Mouse (Mus musculus) limb, embryonic 10.5 days (tissue): ENCODE data around the gene Eps15l1. TPM values are rescaled to one million over a fixed set of nuclear protein-coding genes. Genes with fewer than 3 reads are reported as not detected.

Experiments
- DNase-seq: peaks from one replicate; pipeline ENCODE4 v3.0.0-alpha.2; 2017; ENCODE audit warnings: low spot score
- H3K27ac ChIP-seq: fragments of 300-500 bp; sonication (generic); 2 replicates; pipeline ENCODE4 v1.5.1; 2016; ENCODE audit warnings: mild to moderate bottlenecking
- H3K27me3 ChIP-seq: fragments of 300-500 bp; sonication (generic); 2 replicates; pipeline ENCODE4 v1.6.1; 2016; ENCODE audit warnings: low read depth, mild to moderate bottlenecking; ENCODE audit not compliant: poor library complexity, severe bottlenecking
- H3K36me3 ChIP-seq: fragments of 300-500 bp; sonication (generic); 2 replicates; pipeline ENCODE4 v1.6.1; 2016; ENCODE audit warnings: mild to moderate bottlenecking, moderate library complexity
- H3K4me1 ChIP-seq: fragments of 300-500 bp; sonication (generic); 2 replicates; pipeline ENCODE4 v1.6.1; 2016
- H3K4me3 ChIP-seq: fragments of 300-500 bp; sonication (generic); 2 replicates; pipeline ENCODE4 v1.5.1; 2016; ENCODE audit warnings: mild to moderate bottlenecking, moderate library complexity
- H3K9me3 ChIP-seq: fragments of 300-500 bp; sonication (generic); replicated peaks from 2 replicates; pipeline ENCODE4 v1.6.1; 2016; ENCODE audit warnings: mild to moderate bottlenecking
- WGBS: fragments of 180-500 bp; shearing (Covaris S2); methylation state at CpG from one replicate; pipeline ENCODE4 v1.1.7; 2016; 5-methylcytosine and 5-hydroxymethylcytosine counted together
- polyA plus RNA-seq: library from polyadenylated mRNA; unstranded; fragments of >200 nt; fragmentation: Nextera tagmentation; extraction: Ambion mirVana; gene quantifications from 2 replicates; pipeline ENCODE4 v1.2.1, GENCODE M21; 2016

Gene Eps15l1
- polyA plus RNA-seq, 1 experiment from 2014 or later, result 85.1 TPM

- 91% methylated on average over 3 of the region's 3 CpGs for WGBS
- H3K27ac ChIP-seq, result no peak overlapping the region
Measured at GRCm38 (mm10) chr8:72356593-72356992, 64.7 kb downstream of the Eps15l1 start.

GRCm38 (mm10) chr8:72354272-72354671 lies 67.0 kb downstream of the Eps15l1 start:
- no peak for DNase-seq
- Histone ChIP-seq H3K9me3 (no peaks in the 10 kb centered on the region), H3K4me1 (peaks cover 9% of the 10 kb centered on the region), H3K4me3 (no peak overlapping the region), H3K27me3 (no peaks in the 10 kb centered on the region), H3K27ac (no peak overlapping the region), H3K36me3 (peaks cover 77% of the 10 kb centered on the region)
- WGBS, result 75% methylated on average over 11 of the region's 11 CpGs

More at GRCm38 (mm10) chr8:72356593-72356992, 64.7 kb downstream of the Eps15l1 start:
- H3K9me3 ChIP-seq, result no peaks in the 10 kb centered on the region
- DNase-seq, result no peak
- peaks cover 98% of the 10 kb centered on the region for H3K36me3 ChIP-seq
- peaks cover 9% of the 10 kb centered on the region for H3K4me1 ChIP-seq
- no peak overlapping the region for H3K4me3 ChIP-seq
- no peaks in the 10 kb centered on the region for H3K27me3 ChIP-seq

- no peak for DNase-seq
- Histone ChIP-seq H3K36me3 (peaks cover 75% of the 10 kb centered on the region), H3K4me1 (peaks cover 9% of the 10 kb centered on the region)
Measured at GRCm38 (mm10) chr8:72353700-72354045, 67.6 kb downstream of the Eps15l1 start.

GRCm38 (mm10) chr8:72352951-72353699 lies 68.1 kb downstream of the Eps15l1 start:
- Histone ChIP-seq H3K4me1 (peaks cover 9% of the 10 kb centered on the region), H3K4me3 (no peak overlapping the region), H3K27me3 (no peaks in the 10 kb centered on the region), H3K27ac (no peak overlapping the region), H3K9me3 (no peaks in the 10 kb centered on the region), H3K36me3 (peaks cover 75% of the 10 kb centered on the region)
- no peak for DNase-seq
- 88% methylated on average over 8 of the region's 8 CpGs for WGBS

More at GRCm38 (mm10) chr8:72353700-72354045, 67.6 kb downstream of the Eps15l1 start:
- no peak overlapping the region for H3K4me3 ChIP-seq
- H3K27me3 ChIP-seq, result no peaks in the 10 kb centered on the region
- no peaks in the 10 kb centered on the region for H3K9me3 ChIP-seq
- WGBS, result 91% methylated on average over 7 of the region's 7 CpGs
- no peak overlapping the region for H3K27ac ChIP-seq

GRCm38 (mm10) chr8:72351405-72352005 lies 69.8 kb downstream of the Eps15l1 start:
- Histone ChIP-seq H3K27me3 (no peaks in the 10 kb centered on the region), H3K4me1 (peaks cover 9% of the 10 kb centered on the region), H3K27ac (no peak overlapping the region), H3K9me3 (no peaks in the 10 kb centered on the region), H3K4me3 (no peak overlapping the region), H3K36me3 (peaks cover 73% of the 10 kb centered on the region)
- DNase-seq, result no peak
- 91% methylated on average over 7 of the region's 7 CpGs for WGBS

GRCm38 (mm10) chr8:72350727-72351126 lies 70.5 kb downstream of the Eps15l1 start:
- Histone ChIP-seq H3K27me3 (no peaks in the 10 kb centered on the region), H3K4me1 (peaks cover 9% of the 10 kb centered on the region), H3K4me3 (no peak overlapping the region), H3K36me3 (peaks cover 73% of the 10 kb centered on the region), H3K27ac (no peak overlapping the region), H3K9me3 (no peaks in the 10 kb centered on the region)
- WGBS, result 96% methylated on average over 8 of the region's 8 CpGs
- no peak for DNase-seq

- no peak for DNase-seq
- no peak overlapping the region for H3K4me3 ChIP-seq
- peaks cover 3% of the 10 kb centered on the region for H3K4me1 ChIP-seq
- H3K36me3 ChIP-seq, result peaks cover 73% of the 10 kb centered on the region
- WGBS, result 95% methylated on average over 9 of the region's 9 CpGs
- no peaks in the 10 kb centered on the region for H3K27me3 ChIP-seq
- no peaks in the 10 kb centered on the region for H3K9me3 ChIP-seq
- no peak overlapping the region for H3K27ac ChIP-seq
Measured at GRCm38 (mm10) chr8:72349838-72350237, 71.4 kb downstream of the Eps15l1 start.

GRCm38 (mm10) chr8:72348956-72349355 lies 72.3 kb downstream of the Eps15l1 start:
- Histone ChIP-seq H3K36me3 (peaks cover 73% of the 10 kb centered on the region), H3K4me1 (no peaks in the 10 kb centered on the region), H3K4me3 (no peak overlapping the region), H3K27me3 (no peaks in the 10 kb centered on the region), H3K9me3 (no peaks in the 10 kb centered on the region), H3K27ac (no peak overlapping the region)
- DNase-seq, result no peak
- 93% methylated on average over 1 of the region's 1 CpGs for WGBS

GRCm38 (mm10) chr8:72348114-72348513 lies 73.1 kb downstream of the Eps15l1 start:
- Histone ChIP-seq H3K4me3 (no peak overlapping the region), H3K4me1 (no peaks in the 10 kb centered on the region), H3K27me3 (no peaks in the 10 kb centered on the region), H3K9me3 (no peaks in the 10 kb centered on the region), H3K36me3 (peaks cover 71% of the 10 kb centered on the region), H3K27ac (no peak overlapping the region)
- 87% methylated on average over 2 of the region's 2 CpGs for WGBS
- no peak for DNase-seq

GRCm38 (mm10) chr8:72347553-72347952 lies 73.7 kb downstream of the Eps15l1 start:
- no peak for DNase-seq
- Histone ChIP-seq H3K36me3 (peaks cover 69% of the 10 kb centered on the region), H3K27ac (no peak overlapping the region), H3K9me3 (no peaks in the 10 kb centered on the region), H3K4me1 (no peaks in the 10 kb centered on the region), H3K27me3 (no peaks in the 10 kb centered on the region), H3K4me3 (no peak overlapping the region)
- WGBS, result 97% methylated on average over 1 of the region's 1 CpGs

GRCm38 (mm10) chr8:72343725-72344124 lies 77.5 kb downstream of the Eps15l1 start:
- 84% methylated on average over 4 of the region's 4 CpGs for WGBS
- peaks cover 94% of the 10 kb centered on the region for H3K36me3 ChIP-seq

GRCm38 (mm10) chr8:72342556-72343300 lies 78.5 kb downstream of the Eps15l1 start:
- peaks cover 94% of the 10 kb centered on the region for H3K36me3 ChIP-seq
- H3K4me3 ChIP-seq, result no peak overlapping the region
- 91% methylated on average over 5 of the region's 5 CpGs for WGBS
- H3K4me1 ChIP-seq, result no peaks in the 10 kb centered on the region
- H3K9me3 ChIP-seq, result no peaks in the 10 kb centered on the region
- no peak for DNase-seq
- no peaks in the 10 kb centered on the region for H3K27me3 ChIP-seq
- H3K27ac ChIP-seq, result no peak overlapping the region

More at GRCm38 (mm10) chr8:72343725-72344124, 77.5 kb downstream of the Eps15l1 start:
- Histone ChIP-seq H3K4me1 (no peaks in the 10 kb centered on the region), H3K9me3 (no peaks in the 10 kb centered on the region), H3K27ac (no peak overlapping the region), H3K27me3 (no peaks in the 10 kb centered on the region), H3K4me3 (no peak overlapping the region)
- DNase-seq, result no peak

GRCm38 (mm10) chr8:72337034-72337433 lies 84.2 kb downstream of the Eps15l1 start:
- Histone ChIP-seq H3K27ac (no peak overlapping the region), H3K27me3 (no peaks in the 10 kb centered on the region), H3K9me3 (no peaks in the 10 kb centered on the region), H3K4me1 (peaks cover 9% of the 10 kb centered on the region), H3K36me3 (peaks cover 65% of the 10 kb centered on the region), H3K4me3 (no peak overlapping the region)
- DNase-seq, result no peak
